Mouse (Mus musculus) gastrocnemius, adult 2 months (tissue): ENCODE measurements at regions not wholly inside any gene's neighbourhood (a gene's known extent, or its start where the extent isn't known, plus 50 kb on each side); places are given as distances from the start of the nearest gene placed in this dataset.

Experiments used
- DNase-seq: peaks from one replicate; pipeline ENCODE4 v3.0.0; 2022
- H3K27ac ChIP-seq: fragments of 200-600 bp; 2 replicates; pipeline ENCODE4 v1.8.1; 2022; ENCODE audit warnings: mild to moderate bottlenecking
- H3K4me3 ChIP-seq: fragments of 200-600 bp; 2 replicates; pipeline ENCODE4 v1.8.1; 2022; ENCODE audit warnings: mild to moderate bottlenecking, moderate library complexity
- CTCF ChIP-seq: fragments of 200-600 bp; IDR thresholded peaks from 2 replicates; pipeline ENCODE4 v1.8.1; 2022; ENCODE audit warnings: antibody characterized with exemption, mild to moderate bottlenecking, moderate library complexity
- intact Hi-C: fragments of 180-260 bp; cut with DNase I; formaldehyde crosslinking; loops from one replicate; pipeline ENCODE4 v1.15.1; 2025

GRCm38 (mm10) chr12:50241139-50241538 is 407.8 kb downstream of the Prkd1 start:
- no peak for DNase-seq
- no peak for TF ChIP-seq CTCF
- Histone ChIP-seq H3K27ac (no peak overlapping the region), H3K4me3 (no peak overlapping the region)
- intact Hi-C loops: no loop called here

GRCm38 (mm10) chr12:50258901-50259300 is 390.0 kb downstream of the Prkd1 start:
- no peak overlapping the region for H3K27ac ChIP-seq
- no peak for TF ChIP-seq CTCF
- H3K4me3 ChIP-seq: no peak overlapping the region

GRCm38 (mm10) chr12:50261072-50261471 is 387.8 kb downstream of the Prkd1 start:
- TF ChIP-seq CTCF: no peak
- H3K27ac ChIP-seq: no peak overlapping the region
- intact Hi-C loops: loop anchor here (5.0 kb wide), 1 partner anchor 546 kb away; no protein-coding TSS in a partner anchor
- no peak overlapping the region for H3K4me3 ChIP-seq
- DNase-seq: no peak

More at GRCm38 (mm10) chr12:50258901-50259300, 390.0 kb downstream of the Prkd1 start:
- no peak for DNase-seq
- intact Hi-C loops: no loop called here

- DNase-seq: no peak
- TF ChIP-seq CTCF: no peak
- intact Hi-C loops: no loop called here
- Histone ChIP-seq H3K27ac (no peak overlapping the region), H3K4me3 (no peak overlapping the region)
These were observed 375.5 kb downstream of the Prkd1 start for GRCm38 (mm10) chr12:50273239-50273880.

- intact Hi-C loops: no loop called here
- no peak overlapping the region for H3K27ac ChIP-seq
- DNase-seq: no peak
- H3K4me3 ChIP-seq: no peak overlapping the region
- TF ChIP-seq CTCF: no peak
These were observed 367.3 kb downstream of the Prkd1 start for GRCm38 (mm10) chr12:50281615-50282014.
